Mouse (Mus musculus): Measurements from ENCODE around the gene Txndc9. TPM values are rescaled to one million over a fixed set of nuclear protein-coding genes. Genes with fewer than 3 reads are reported as not detected.
A peak's percentile ranks its signal among the peaks of the same experiment; 100 is the strongest.

Txndc9 gene
- polyA plus RNA-seq (2015; fragmentation: Nextera tagmentation; extraction: Ambion mirVana), result 80.9 and 88.7 TPM in 2 replicates

DNA sequence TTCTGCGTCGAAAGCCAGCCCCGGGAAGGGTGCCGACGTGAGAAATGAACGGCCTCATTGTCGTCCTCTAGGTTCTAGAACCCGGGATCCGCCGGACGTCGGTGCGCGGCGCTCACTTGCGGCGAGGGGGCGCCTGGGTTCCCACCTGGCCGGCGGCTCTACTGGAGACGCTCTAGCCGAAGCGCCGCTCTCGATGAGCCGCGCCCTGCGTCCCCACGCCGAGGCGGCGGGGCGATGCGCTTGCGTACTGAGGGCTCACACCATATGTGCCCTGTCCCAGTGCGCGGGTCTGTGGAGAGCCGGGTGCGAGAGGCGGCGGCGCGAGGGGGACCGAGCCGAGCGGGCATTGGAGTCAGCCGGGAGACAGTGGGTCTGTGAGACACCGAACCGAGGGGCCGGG, at the start of gene Txndc9, which contains the start of gene Eif5b:
Gene Txndc9, minus strand, starts transcription at position 27 of the 400 bp plus-strand sequence.
Gene Eif5b, plus strand, starts transcription at position 144 of the 400 bp plus-strand sequence.
- Histone ChIP-seq H3K4me1 (replicated peaks) (peaks cover 49% of the 10 kb centered on the region), H3K4me3 (replicated peaks) (peak within 1 kb of the TSS; percentile 99), H3K4me2 (peak within 1 kb of the TSS; percentile 81), H3K36me3 (peaks cover 32% of the 10 kb centered on the region), H3K9me3 (replicated peaks) (no peaks in the 10 kb centered on the region), H3K27me3 (no peaks in the 10 kb centered on the region), H3K27ac (peak within 1 kb of the TSS; percentile 92), H3K9ac (peak within 1 kb of the TSS; percentile 97)
- ATAC-seq (ENCODE audit: low read depth) (peak; percentile 88), DNase-seq (peak; percentile 93)
- WGBS (ENCODE audit: insufficient replicate concordance), result under 1% methylated on average over 50 of the region's 50 CpGs

DNA sequence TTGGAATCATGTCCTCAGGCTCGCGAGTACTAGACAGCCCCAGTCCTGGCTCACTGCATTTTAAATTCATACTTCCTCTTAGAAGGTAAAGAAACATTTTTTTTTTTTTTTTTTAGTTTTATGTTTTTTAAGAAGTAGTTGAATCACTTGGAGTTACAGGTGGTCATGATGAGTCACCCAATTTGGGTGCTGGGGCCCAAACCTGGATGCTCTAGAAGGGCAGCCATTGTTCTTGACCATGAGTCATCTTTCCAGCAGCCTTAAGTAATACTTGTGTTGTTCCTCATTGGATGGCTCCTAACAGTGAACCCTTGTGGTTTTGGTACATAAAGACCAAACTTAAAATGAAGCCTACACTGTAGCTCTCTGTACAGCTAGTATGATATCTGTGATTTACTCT, 41.2 kb upstream of the Txndc9 start:
- no peak overlapping the region for H3K4me3 ChIP-seq (replicated peaks)
- H3K36me3 ChIP-seq, result peaks cover 82% of the 10 kb centered on the region
- DNase-seq (no peak), ATAC-seq (ENCODE audit: low read depth) (no peak)
- no peak overlapping the region for H3K4me2 ChIP-seq
- H3K9ac ChIP-seq, result no peak overlapping the region
- H3K4me1 ChIP-seq (replicated peaks), result no peaks in the 10 kb centered on the region
- 93% methylated on average over 2 of the region's 2 CpGs for WGBS (ENCODE audit: insufficient replicate concordance)
- no peaks in the 10 kb centered on the region for H3K9me3 ChIP-seq (replicated peaks)
- no peaks in the 10 kb centered on the region for H3K27me3 ChIP-seq
- H3K27ac ChIP-seq, result no peak overlapping the region

DNA sequence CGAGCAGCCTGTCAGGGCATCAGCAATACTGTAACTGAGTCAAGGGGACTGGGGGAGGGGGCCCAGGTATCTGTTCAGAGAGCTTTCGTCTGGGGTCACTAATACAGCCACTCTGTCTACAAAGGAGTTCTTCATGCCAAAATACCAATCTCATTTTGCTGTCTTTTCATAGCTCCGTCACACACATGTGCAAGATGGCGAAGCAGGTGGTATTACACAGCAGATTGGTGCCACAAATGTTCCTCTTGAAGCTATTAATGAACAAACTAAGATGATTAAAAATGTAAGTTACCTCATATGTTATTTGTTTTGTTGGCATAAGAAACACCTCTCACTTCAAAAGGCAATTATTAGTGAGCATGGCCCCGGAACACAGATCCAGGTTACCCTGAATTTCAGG, 39.7 kb upstream of the Txndc9 start:
- Histone ChIP-seq H3K27me3 (no peaks in the 10 kb centered on the region), H3K27ac (no peak overlapping the region), H3K4me1 (replicated peaks) (no peaks in the 10 kb centered on the region), H3K9ac (no peak overlapping the region), H3K9me3 (replicated peaks) (no peaks in the 10 kb centered on the region), H3K4me3 (replicated peaks) (no peak overlapping the region), H3K4me2 (no peak overlapping the region), H3K36me3 (peaks cover 86% of the 10 kb centered on the region)
- WGBS (ENCODE audit: insufficient replicate concordance), result 76% methylated on average over 5 of the region's 5 CpGs
- ATAC-seq (ENCODE audit: low read depth) (no peak), DNase-seq (no peak)

DNA sequence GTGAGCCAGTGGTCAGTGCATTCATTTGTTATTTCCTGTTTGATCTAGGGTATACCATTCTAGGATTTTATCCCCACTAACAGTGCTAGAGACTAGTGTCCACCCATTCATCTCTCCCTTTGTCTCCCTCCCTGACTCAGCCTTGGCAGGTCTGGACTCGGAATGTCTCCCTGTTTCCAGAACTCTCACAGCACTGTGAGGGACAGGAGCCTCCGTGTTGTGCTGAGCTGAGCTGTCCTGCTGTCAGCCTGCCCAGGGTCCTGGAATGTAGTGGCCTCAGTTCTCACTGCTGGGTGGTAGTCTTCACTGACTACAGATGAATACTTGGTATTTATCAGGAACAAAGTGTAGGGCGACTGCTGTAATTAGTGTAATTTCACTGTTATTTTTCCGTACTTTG, 37.8 kb upstream of the Txndc9 start:
- no peak overlapping the region for H3K9ac ChIP-seq
- no peak overlapping the region for H3K27ac ChIP-seq
- H3K27me3 ChIP-seq, result no peaks in the 10 kb centered on the region
- H3K9me3 ChIP-seq (replicated peaks), result no peaks in the 10 kb centered on the region
- H3K36me3 ChIP-seq, result peaks cover 79% of the 10 kb centered on the region
- H3K4me2 ChIP-seq, result no peak overlapping the region
- DNase-seq (no peak), ATAC-seq (ENCODE audit: low read depth) (no peak)
- no peak overlapping the region for H3K4me3 ChIP-seq (replicated peaks)
- 80% methylated on average over 4 of the region's 4 CpGs for WGBS (ENCODE audit: insufficient replicate concordance)
- no peaks in the 10 kb centered on the region for H3K4me1 ChIP-seq (replicated peaks)

DNA sequence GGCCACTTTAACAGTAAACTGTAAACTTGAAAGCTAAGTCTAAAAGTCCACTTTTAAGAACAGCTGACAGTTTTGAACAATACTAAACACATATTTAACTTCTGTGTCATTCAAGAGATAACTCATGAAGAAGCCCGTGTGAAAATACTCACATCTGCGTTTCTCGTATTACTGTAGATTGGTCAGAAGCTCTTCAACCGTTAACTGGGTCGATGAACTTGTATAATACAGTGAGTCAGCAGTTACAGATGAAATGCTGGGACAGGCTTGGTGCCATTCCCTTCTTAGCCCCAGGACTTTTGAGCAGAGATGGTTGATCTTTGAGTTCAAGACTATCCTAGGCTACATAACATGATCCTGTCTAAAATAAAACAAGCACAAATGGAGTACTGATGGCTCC, 33.7 kb upstream of the Txndc9 start:
- no peak overlapping the region for H3K9ac ChIP-seq
- WGBS (ENCODE audit: insufficient replicate concordance), result 85% methylated on average over 5 of the region's 5 CpGs
- no peaks in the 10 kb centered on the region for H3K4me1 ChIP-seq (replicated peaks)
- H3K27me3 ChIP-seq, result no peaks in the 10 kb centered on the region
- H3K27ac ChIP-seq, result no peak overlapping the region
- no peak overlapping the region for H3K4me3 ChIP-seq (replicated peaks)
- no peaks in the 10 kb centered on the region for H3K9me3 ChIP-seq (replicated peaks)
- H3K4me2 ChIP-seq, result no peak overlapping the region
- H3K36me3 ChIP-seq, result peaks cover 61% of the 10 kb centered on the region
- ATAC-seq (ENCODE audit: low read depth), result no peak
- no peak for DNase-seq

DNA sequence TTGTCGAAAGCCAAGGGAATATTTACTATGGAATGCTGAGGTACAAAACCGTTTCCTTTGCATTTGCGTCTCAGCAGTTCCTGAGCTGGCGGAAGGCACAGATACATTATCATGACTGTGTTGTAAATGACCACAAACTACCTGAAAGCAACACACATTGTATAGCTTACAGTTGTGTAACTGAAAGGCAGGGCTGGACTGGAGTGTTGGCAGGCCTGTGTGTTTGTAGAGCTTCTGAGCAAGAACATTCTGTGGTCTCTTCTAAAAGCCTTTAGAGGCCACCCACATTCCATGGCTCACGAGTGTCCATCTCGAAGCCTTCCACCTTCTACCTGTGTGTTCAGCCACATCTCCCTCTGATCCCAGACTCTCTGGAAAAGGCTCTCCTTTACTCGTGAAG, 29.6 kb upstream of the Txndc9 start:
- Histone ChIP-seq H3K9me3 (replicated peaks) (no peaks in the 10 kb centered on the region), H3K36me3 (peaks cover 65% of the 10 kb centered on the region), H3K27ac (no peak overlapping the region), H3K4me3 (replicated peaks) (no peak overlapping the region), H3K27me3 (no peaks in the 10 kb centered on the region), H3K4me1 (replicated peaks) (no peaks in the 10 kb centered on the region), H3K4me2 (no peak overlapping the region), H3K9ac (no peak overlapping the region)
- ATAC-seq (ENCODE audit: low read depth) (no peak), DNase-seq (no peak)
- WGBS (ENCODE audit: insufficient replicate concordance), result 87% methylated on average over 7 of the region's 7 CpGs

DNA sequence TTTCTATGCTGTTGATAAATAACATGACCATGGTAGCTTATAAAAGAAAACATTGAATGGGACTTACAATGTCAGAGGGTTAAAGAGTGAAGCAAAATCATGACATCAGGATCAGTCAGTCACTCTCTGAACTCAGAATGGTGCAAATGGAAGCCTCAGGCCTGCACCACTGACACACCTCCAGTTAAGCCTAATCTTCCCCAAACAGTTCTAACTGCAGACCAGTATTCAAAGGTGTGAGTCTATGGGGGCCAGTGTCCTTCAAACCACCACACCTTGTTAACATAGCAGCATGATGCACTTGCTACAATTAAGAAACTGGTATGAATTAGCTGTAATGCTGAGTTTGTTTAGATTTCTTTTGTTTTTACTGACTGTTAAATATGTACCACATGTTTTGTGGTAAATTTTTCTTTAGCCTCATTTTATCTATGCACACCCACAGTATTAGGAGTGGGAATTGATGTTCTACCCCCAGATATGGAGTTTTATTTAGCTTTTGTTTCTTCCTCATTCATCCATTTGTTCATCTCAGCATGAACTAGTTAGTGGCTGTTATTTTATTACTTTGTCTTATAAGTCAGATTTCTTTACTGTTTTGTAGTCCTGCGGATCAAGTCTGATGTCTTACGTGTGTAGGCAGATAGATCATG, 17.0 kb upstream of the Txndc9 start:
- Histone ChIP-seq H3K4me1 (replicated peaks) (peaks cover 53% of the 10 kb centered on the region), H3K27ac (peak overlapping the region; percentile 67), H3K36me3 (peaks cover 24% of the 10 kb centered on the region), H3K27me3 (no peaks in the 10 kb centered on the region), H3K4me2 (peak overlapping the region; percentile 34), H3K9me3 (replicated peaks) (no peaks in the 10 kb centered on the region), H3K9ac (no peak overlapping the region), H3K4me3 (replicated peaks) (no peak overlapping the region)
- WGBS (ENCODE audit: insufficient replicate concordance), result 87% methylated on average over 2 of the region's 2 CpGs
- DNase-seq (peak; percentile 44), ATAC-seq (ENCODE audit: low read depth) (peak; percentile 74)

DNA sequence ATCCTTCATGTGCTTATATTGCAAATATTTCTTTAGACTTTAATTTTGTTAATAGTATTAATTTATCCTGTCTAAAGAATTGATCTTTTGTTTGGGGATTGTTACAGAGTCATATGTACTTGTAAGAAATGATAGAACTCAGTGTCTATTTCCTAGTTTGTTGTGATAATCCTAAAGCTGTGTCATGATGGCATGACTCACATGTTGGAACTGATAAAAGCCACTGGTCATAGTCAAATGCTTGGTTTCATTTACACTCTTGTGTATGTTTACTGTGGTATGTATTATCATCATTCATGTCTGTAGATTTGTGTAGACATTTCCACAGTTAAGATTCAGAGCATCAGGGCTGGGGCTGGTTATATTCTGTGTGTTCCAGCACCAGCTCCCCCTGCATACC, 14.8 kb upstream of the Txndc9 start:
- Histone ChIP-seq H3K36me3 (0 out of 2 replicates have a peak, but pooled peaks cover 3% of the 10 kb centered on the region), H3K27me3 (no peaks in the 10 kb centered on the region), H3K9me3 (replicated peaks) (no peaks in the 10 kb centered on the region), H3K4me2 (peak overlapping the region; percentile 66), H3K9ac (peak overlapping the region; percentile 66), H3K4me3 (replicated peaks) (peak overlapping the region; percentile 26), H3K4me1 (replicated peaks) (peaks cover 74% of the 10 kb centered on the region), H3K27ac (peak overlapping the region; percentile 98)
- DNase-seq, result no peak
- ATAC-seq (ENCODE audit: low read depth), result peak; percentile 58

DNA sequence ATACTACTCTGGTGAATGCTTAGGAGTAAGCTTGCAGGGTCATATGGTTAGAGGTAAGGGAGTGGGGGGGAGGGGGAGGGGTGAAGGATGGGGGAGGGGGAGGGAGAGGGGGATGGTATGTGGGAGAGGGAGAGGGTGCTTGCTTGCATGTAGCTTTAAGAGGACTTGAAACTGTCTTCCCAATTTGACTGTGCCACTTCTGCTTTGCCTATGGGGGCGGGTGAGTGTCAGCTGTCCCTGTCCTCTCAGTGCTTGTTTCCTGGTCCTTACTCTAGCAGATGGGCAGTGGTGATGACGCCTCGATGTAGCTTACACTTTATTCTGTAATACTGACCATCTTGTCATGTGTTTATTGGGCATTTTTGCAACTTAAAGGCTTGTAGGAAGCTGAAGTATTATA, 14.4 kb upstream of the Txndc9 start:
- 24% methylated on average over 3 of the region's 3 CpGs for WGBS (ENCODE audit: insufficient replicate concordance)
- H3K4me3 ChIP-seq (replicated peaks), result peak overlapping the region; percentile 27

DNA sequence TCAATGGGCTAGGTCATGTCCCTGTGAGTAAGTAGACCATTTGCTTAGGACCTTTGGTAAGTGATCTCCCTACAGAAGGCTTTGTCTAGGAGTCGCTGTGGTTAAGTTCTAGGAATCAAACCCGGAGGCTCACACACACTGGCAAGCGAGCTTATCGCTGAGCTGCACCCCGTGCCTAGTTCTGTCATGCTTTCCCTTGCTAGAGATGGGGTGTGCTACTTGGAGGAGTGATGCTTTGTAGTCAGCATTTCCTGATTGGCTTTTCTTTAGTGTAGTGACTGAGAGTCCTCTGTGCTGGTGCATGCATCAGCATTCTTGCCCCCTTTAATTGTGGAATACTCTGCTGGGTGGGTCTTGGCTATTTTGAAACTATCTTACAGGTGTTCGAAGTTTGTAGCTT, 14.0 kb upstream of the Txndc9 start:
- 17% methylated on average over 6 of the region's 6 CpGs for WGBS (ENCODE audit: insufficient replicate concordance)
- H3K36me3 ChIP-seq, result 0 out of 2 replicates have a peak, but pooled peaks cover 3% of the 10 kb centered on the region
- ATAC-seq (ENCODE audit: low read depth) (peak; percentile 94), DNase-seq (peak; percentile 85)
- H3K4me2 ChIP-seq, result peak overlapping the region; percentile 66
- H3K27ac ChIP-seq, result peak overlapping the region; percentile 98
- H3K27me3 ChIP-seq, result no peaks in the 10 kb centered on the region
- peak overlapping the region; percentile 27 for H3K4me3 ChIP-seq (replicated peaks)
- no peaks in the 10 kb centered on the region for H3K9me3 ChIP-seq (replicated peaks)
- peaks cover 82% of the 10 kb centered on the region for H3K4me1 ChIP-seq (replicated peaks)
- peak overlapping the region; percentile 66 for H3K9ac ChIP-seq

More for the DNA sequence above, 14.4 kb upstream of the Txndc9 start:
- Histone ChIP-seq H3K4me2 (peak overlapping the region; percentile 66), H3K9me3 (replicated peaks) (no peaks in the 10 kb centered on the region), H3K9ac (peak overlapping the region; percentile 66), H3K36me3 (0 out of 2 replicates have a peak, but pooled peaks cover 3% of the 10 kb centered on the region), H3K4me1 (replicated peaks) (peaks cover 78% of the 10 kb centered on the region), H3K27me3 (no peaks in the 10 kb centered on the region), H3K27ac (peak overlapping the region; percentile 98)
- DNase-seq (no peak), ATAC-seq (ENCODE audit: low read depth) (peak; percentile 26)

DNA sequence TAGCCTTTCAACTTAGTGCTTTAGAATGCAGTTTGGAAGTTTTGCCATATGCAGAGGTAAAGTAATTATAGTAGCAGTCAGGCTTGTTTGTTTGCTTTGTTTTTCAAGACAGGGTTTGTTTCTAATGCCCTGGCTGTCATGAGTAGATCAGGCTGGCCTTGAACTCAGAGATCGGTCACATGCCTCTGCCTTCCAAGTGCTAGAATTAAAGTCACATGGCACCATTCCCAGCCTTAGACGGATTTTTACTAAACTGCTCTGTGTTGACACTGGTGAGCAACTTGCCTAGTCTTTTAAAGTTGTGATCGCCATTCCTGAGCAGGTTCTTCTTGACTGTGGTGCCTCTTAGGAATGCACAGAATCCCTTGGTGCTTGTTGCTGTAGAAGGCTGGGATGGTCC, 9.0 kb upstream of the Txndc9 start:
- ATAC-seq (ENCODE audit: low read depth) (no peak), DNase-seq (no peak)
- Histone ChIP-seq H3K9ac (peak overlapping the region; percentile 52), H3K27me3 (no peaks in the 10 kb centered on the region), H3K27ac (peak overlapping the region; percentile 58), H3K4me2 (no peak overlapping the region), H3K36me3 (0 out of 2 replicates have a peak, but pooled peaks cover 3% of the 10 kb centered on the region), H3K4me1 (replicated peaks) (peaks cover 87% of the 10 kb centered on the region), H3K4me3 (replicated peaks) (no peak overlapping the region), H3K9me3 (replicated peaks) (no peaks in the 10 kb centered on the region)
- 67% methylated on average over 3 of the region's 3 CpGs for WGBS (ENCODE audit: insufficient replicate concordance)

DNA sequence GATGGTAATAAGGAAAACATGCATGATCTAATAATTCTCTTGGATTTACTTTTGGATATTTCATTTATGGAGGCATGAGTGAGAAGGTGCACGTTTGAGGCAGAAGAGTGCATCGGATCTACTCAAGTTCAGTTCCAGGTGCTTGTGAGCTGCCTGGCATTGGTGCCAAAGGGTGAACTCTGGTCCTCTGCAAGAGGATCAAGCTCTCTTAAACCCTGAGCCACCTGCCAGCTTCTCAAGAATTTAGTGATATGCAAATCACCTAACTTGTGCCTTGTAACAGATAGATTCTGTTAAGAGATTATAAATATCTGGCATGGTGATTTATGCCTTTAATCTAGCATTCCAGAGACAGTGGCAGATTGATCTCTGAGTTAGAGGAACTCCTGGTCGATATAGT, 5.4 kb upstream of the Txndc9 start:
- no peaks in the 10 kb centered on the region for H3K27me3 ChIP-seq
- H3K4me1 ChIP-seq (replicated peaks), result peaks cover 78% of the 10 kb centered on the region
- DNase-seq (no peak), ATAC-seq (ENCODE audit: low read depth) (no peak)
- H3K4me3 ChIP-seq (replicated peaks), result no peak overlapping the region
- H3K9ac ChIP-seq, result 0 out of 2 replicates have a peak overlapping the region, but pooled peaks have one; percentile 33
- 57% methylated on average over 3 of the region's 3 CpGs for WGBS (ENCODE audit: insufficient replicate concordance)
- 0 out of 2 replicates have a peak, but pooled peaks cover 4% of the 10 kb centered on the region for H3K36me3 ChIP-seq
- H3K9me3 ChIP-seq (replicated peaks), result no peaks in the 10 kb centered on the region
- no peak overlapping the region for H3K4me2 ChIP-seq
- H3K27ac ChIP-seq, result no peak overlapping the region

Measured in liver, embryonic 13.5 days (tissue).